Mouse (Mus musculus): Measurements from ENCODE around the gene Trim80. TPM values are rescaled to one million over a fixed set of nuclear protein-coding genes. Genes with fewer than 3 reads are reported as not detected.
"Not testable (repeated sequence)": the region's sequence is repeated elsewhere in the genome, so short reads cannot be mapped to it uniquely, and the experiment has no call there.

Trim80 gene
- total RNA-seq, 2 experiments from 2014 or later: not detected

- DNase-seq (ENCODE audit: low spot score in 2 of 2): peak; percentile 53 to 66
These were observed 51.2 kb downstream of the Trim80 start, which contains the start of gene Nt5c for GRCm38 (mm10) chr11:115491356-115492083. Gene Nt5c, minus strand, starts transcription at chr11:115491862.

- no peak for DNase-seq (ENCODE audit: low spot score in 2 of 2)
These were observed 52.0 kb downstream of the Trim80 start for GRCm38 (mm10) chr11:115492387-115492786.

GRCm38 (mm10) chr11:115496559-115496958 is 56.2 kb downstream of the Trim80 start:
- DNase-seq (ENCODE audit: low spot score in 2 of 2): not testable (repeated sequence)

Small RNAs within 50 kb of the gene (microRNA-seq; reads per million reads assigned to microRNA genes)
- not detected for gene Mir3968

Other genes starting within 250 kb of the Trim80 start
- gene Grin2c, start 173.3 kb upstream of the Trim80 start, total RNA-seq (2021): 1 to 10 TPM; 1.8 to 2.0 TPM
- gene Fdxr, start 163.5 kb upstream of the Trim80 start, total RNA-seq (2021): 100 to 1,000 TPM; 608 to 629 TPM
- 10 to 100 TPM; 26.0 to 31.3 TPM for gene Fads6, start 142.9 kb upstream of the Trim80 start, total RNA-seq (2021)
- gene Otop2, start 133.4 kb upstream of the Trim80 start, total RNA-seq (2021): not detected
- gene Ush1g, start 118.5 kb upstream of the Trim80 start, total RNA-seq (2021): under 1 TPM; 0.73 to 0.84 TPM
- under 1 TPM; 0.17 to 0.20 TPM for gene Otop3, start 105.8 kb upstream of the Trim80 start, total RNA-seq (2021)
- gene Hid1, start 72.8 kb upstream of the Trim80 start, total RNA-seq (2021): 10 to 100 TPM; 29.0 to 34.2 TPM
- gene Cdr2l, start 58.6 kb upstream of the Trim80 start, total RNA-seq (2021): 10 to 100 TPM; 44.3 to 47.4 TPM
- 100 to 1,000 TPM; 150 to 158 TPM for gene Mrpl58, start 36.8 kb upstream of the Trim80 start, total RNA-seq (2021)
- gene Atp5h, start 20.6 kb upstream of the Trim80 start, total RNA-seq (2021): 100 to 1,000 TPM; 503 to 527 TPM
- gene Kctd2, start 20.4 kb upstream of the Trim80 start, total RNA-seq (2021): 10 to 100 TPM; 56.7 to 61.6 TPM
- gene Slc16a5, start 21.9 kb downstream of the Trim80 start, total RNA-seq (2021): 1 to 10 TPM in 1 of 2 experiments, under 1 TPM in 1; 0.51 to 3.6 TPM
- 1 to 10 TPM; 7.6 to 8.5 TPM for gene Armc7, start 35.1 kb downstream of the Trim80 start, total RNA-seq (2021)
- gene Nt5c, start 51.3 kb downstream of the Trim80 start, total RNA-seq (2021): 100 to 1,000 TPM in 1 of 2 experiments, 10 to 100 TPM in 1; 91.6 to 113 TPM
- gene Jpt1, start 73.8 kb downstream of the Trim80 start, total RNA-seq (2021): 100 to 1,000 TPM; 149 to 164 TPM
- 100 to 1,000 TPM; 361 to 374 TPM for gene Sumo2, start 95.7 kb downstream of the Trim80 start, total RNA-seq (2021)
- gene Nup85, start 123.9 kb downstream of the Trim80 start, total RNA-seq (2021): 10 to 100 TPM; 68.9 to 73.6 TPM
- gene Mrps7, start 163.4 kb downstream of the Trim80 start, total RNA-seq (2021): 10 to 100 TPM; 72.9 to 77.3 TPM
- gene Gga3, start 163.5 kb downstream of the Trim80 start, total RNA-seq (2021): 10 to 100 TPM; 29.1 to 34.6 TPM
- 100 to 1,000 TPM; 150 to 165 TPM for gene Mif4gd, start 172.4 kb downstream of the Trim80 start, total RNA-seq (2021)
- gene Slc25a19, start 187.8 kb downstream of the Trim80 start, total RNA-seq (2021): 10 to 100 TPM; 58.4 to 69.9 TPM